Mouse (Mus musculus) macrophage (primary cell): ENCODE measurements around the gene Adgrb2. TPM values are rescaled to one million over a fixed set of nuclear protein-coding genes. Genes with fewer than 3 reads are reported as not detected.

Experiments
- H3K27ac ChIP-seq: fragments of 350-480 bp; formaldehyde crosslinking; 2 replicates; pipeline ENCODE4 v1.9.0; 2021
- H3K36me3 ChIP-seq: fragments of 350-480 bp; formaldehyde crosslinking; 2 replicates; pipeline ENCODE4 v1.9.0; 2021; ENCODE audit errors: inconsistent target
- H3K4me3 ChIP-seq: fragments of 350-480 bp; formaldehyde crosslinking; 2 replicates; pipeline ENCODE4 v1.9.0; 2021; ENCODE audit errors: inconsistent target
- H3K79me2 ChIP-seq: fragments of 350-480 bp; formaldehyde crosslinking; 2 replicates; pipeline ENCODE4 v1.9.0; 2021; ENCODE audit errors: inconsistent target
- WGBS: methylation state at CpG from one replicate; pipeline ENCODE4 v1.1.7; 2026; ENCODE audit warnings: inconsistent platforms; ENCODE audit not compliant: missing documents; 5-methylcytosine and 5-hydroxymethylcytosine counted together
- polyA plus RNA-seq: library from polyadenylated mRNA; stranded (reverse); fragments of 250-400 nt; gene quantifications from 3 replicates; pipeline ENCODE4 v1.2.4, GENCODE M21; 2018; ENCODE audit warnings: inconsistent platforms

Gene Adgrb2
- polyA plus RNA-seq, 1 experiment from 2014 or later, result not detected

GRCm38 (mm10) chr4:129998124-129998523 is 13.5 kb downstream of the Adgrb2 start:
- 75% methylated on average over 11 of the region's 11 CpGs for WGBS
- Histone ChIP-seq H3K36me3 (no peaks in the 10 kb centered on the region), H3K27ac (no peak overlapping the region), H3K79me2 (no peaks in the 10 kb centered on the region), H3K4me3 (no peak overlapping the region)

GRCm38 (mm10) chr4:130001710-130002109 is 17.0 kb downstream of the Adgrb2 start:
- H3K79me2 ChIP-seq, result no peaks in the 10 kb centered on the region
- H3K4me3 ChIP-seq, result no peak overlapping the region
- H3K36me3 ChIP-seq, result no peaks in the 10 kb centered on the region
- H3K27ac ChIP-seq, result no peak overlapping the region
- 17% methylated on average over 5 of the region's 5 CpGs for WGBS

DNA sequence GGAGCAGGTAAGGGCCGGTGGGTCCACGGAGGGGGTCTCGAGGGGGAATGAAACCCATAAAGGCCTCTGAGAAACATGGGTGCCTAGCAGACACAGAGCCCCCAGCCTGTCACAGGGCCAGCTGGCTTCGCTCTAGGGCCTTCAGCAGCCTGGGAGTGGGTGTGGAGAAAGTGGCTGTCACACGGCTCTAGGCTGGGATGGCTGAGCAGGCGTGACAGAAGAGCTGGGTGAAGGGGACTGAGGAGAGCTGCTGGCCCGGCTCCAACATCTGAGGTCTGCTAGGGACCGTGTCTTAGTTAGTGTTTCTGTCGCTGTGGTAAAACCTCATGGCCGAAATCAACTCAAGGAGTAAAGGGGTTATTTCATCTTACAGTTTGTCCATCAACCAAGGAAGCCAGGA is 17.5 kb downstream of the Adgrb2 start:
- H3K79me2 ChIP-seq, result no peaks in the 10 kb centered on the region
- H3K4me3 ChIP-seq, result no peak overlapping the region
- H3K36me3 ChIP-seq, result no peaks in the 10 kb centered on the region
- 67% methylated on average over 10 of the region's 10 CpGs for WGBS
- no peak overlapping the region for H3K27ac ChIP-seq

DNA sequence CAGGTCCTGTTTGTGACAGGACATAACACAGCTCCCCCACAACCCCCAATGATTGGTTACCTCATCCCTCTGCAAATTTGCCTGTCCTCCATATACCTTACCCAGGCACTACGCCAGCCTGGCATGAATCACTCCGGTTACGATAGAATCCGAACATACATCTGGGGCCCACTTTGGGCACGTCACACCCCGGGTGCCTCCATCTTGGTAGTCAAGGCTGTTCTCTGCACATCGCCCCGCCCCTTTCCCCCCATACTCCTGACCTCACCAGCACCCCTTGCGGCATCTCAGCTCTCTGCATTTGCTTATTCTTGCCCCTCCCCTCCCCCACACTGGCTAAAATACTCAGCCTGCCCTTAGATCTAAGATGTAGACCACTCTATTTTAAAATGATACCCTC is 20.9 kb downstream of the Adgrb2 start:
- Histone ChIP-seq H3K79me2 (no peaks in the 10 kb centered on the region), H3K36me3 (no peaks in the 10 kb centered on the region), H3K27ac (no peak overlapping the region), H3K4me3 (no peak overlapping the region)
- WGBS, result 74% methylated on average over 9 of the region's 9 CpGs

- H3K27ac ChIP-seq, result no peak overlapping the region
- H3K79me2 ChIP-seq, result no peaks in the 10 kb centered on the region
- 12% methylated on average over 25 of the region's 25 CpGs for WGBS
- H3K36me3 ChIP-seq, result no peaks in the 10 kb centered on the region
- H3K4me3 ChIP-seq, result no peak overlapping the region
These were observed 21.9 kb downstream of the Adgrb2 start for GRCm38 (mm10) chr4:130006533-130006932.

- 85% methylated on average over 14 of the region's 14 CpGs for WGBS
- no peaks in the 10 kb centered on the region for H3K79me2 ChIP-seq
- no peak overlapping the region for H3K27ac ChIP-seq
- no peaks in the 10 kb centered on the region for H3K36me3 ChIP-seq
- H3K4me3 ChIP-seq, result no peak overlapping the region
These were observed 24.4 kb downstream of the Adgrb2 start for GRCm38 (mm10) chr4:130009043-130009442.

DNA sequence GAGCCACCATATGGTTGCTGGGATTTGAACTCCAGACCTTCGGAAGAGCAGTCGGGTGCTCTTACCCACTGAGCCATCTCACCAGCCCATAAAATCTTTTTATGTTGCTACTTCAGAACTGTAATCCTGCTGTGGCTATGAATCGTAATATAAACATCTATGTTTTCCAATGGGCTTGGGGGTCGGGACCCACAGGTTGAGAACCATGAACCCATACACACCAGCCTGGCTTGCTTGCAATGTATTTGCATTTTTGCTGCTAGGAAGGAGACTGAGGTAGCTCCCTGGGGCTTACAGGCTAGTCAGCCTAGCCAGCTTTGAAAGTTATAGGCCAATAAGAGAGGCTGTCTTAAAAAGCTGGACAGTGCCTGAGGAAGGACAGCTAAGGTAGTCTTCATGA is 26.1 kb downstream of the Adgrb2 start:
- Histone ChIP-seq H3K27ac (no peak overlapping the region), H3K36me3 (no peaks in the 10 kb centered on the region), H3K4me3 (no peak overlapping the region), H3K79me2 (no peaks in the 10 kb centered on the region)
- WGBS, result 87% methylated on average over 3 of the region's 4 CpGs

DNA sequence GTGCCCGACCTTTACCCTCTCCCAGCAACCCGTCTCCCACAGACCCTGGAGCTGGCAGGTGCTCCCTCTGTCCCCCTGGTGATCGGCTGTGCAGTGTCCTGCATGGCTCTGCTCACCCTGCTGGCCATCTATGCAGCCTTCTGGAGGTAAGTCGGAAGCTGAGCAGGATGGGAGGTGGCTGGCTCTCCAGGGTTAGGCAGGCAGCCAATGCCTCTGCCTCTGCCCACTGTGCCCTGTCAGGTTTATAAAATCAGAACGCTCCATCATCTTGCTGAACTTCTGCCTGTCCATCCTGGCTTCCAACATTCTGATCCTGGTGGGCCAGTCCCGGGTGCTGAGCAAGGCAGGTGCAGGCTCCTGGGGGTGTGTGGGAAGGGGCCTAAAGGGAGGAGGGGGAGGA is 27.6 kb downstream of the Adgrb2 start:
- Histone ChIP-seq H3K36me3 (no peaks in the 10 kb centered on the region), H3K4me3 (no peak overlapping the region), H3K27ac (no peak overlapping the region), H3K79me2 (no peaks in the 10 kb centered on the region)
- 84% methylated on average over 6 of the region's 6 CpGs for WGBS

GRCm38 (mm10) chr4:130013111-130013510 is 28.4 kb downstream of the Adgrb2 start:
- H3K79me2 ChIP-seq, result no peaks in the 10 kb centered on the region
- H3K36me3 ChIP-seq, result no peaks in the 10 kb centered on the region
- no peak overlapping the region for H3K27ac ChIP-seq
- 83% methylated on average over 8 of the region's 10 CpGs for WGBS
- no peak overlapping the region for H3K4me3 ChIP-seq

DNA sequence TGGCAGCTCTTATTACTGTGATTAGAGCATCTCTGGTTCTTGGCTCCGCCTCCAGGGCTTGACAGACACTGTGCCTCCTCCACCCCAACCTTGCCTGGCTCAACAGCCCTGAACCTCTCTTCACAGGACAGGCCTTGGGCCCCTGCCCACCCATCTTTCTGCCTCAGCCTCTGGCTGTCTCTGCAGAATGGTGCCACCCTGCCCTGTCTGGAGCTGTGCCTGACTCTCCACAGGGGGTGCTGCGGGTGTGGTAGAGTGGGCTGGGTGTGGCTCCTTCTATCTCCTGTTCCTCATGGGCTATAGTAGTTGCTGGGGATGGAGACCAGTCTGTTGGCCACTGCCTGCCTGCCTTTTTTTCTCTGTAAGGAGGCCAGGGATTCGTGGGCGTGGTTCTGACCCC is 31.3 kb downstream of the Adgrb2 start:
- no peaks in the 10 kb centered on the region for H3K79me2 ChIP-seq
- no peak overlapping the region for H3K27ac ChIP-seq
- no peak overlapping the region for H3K4me3 ChIP-seq
- H3K36me3 ChIP-seq, result no peaks in the 10 kb centered on the region
- 77% methylated on average over 4 of the region's 4 CpGs for WGBS

DNA sequence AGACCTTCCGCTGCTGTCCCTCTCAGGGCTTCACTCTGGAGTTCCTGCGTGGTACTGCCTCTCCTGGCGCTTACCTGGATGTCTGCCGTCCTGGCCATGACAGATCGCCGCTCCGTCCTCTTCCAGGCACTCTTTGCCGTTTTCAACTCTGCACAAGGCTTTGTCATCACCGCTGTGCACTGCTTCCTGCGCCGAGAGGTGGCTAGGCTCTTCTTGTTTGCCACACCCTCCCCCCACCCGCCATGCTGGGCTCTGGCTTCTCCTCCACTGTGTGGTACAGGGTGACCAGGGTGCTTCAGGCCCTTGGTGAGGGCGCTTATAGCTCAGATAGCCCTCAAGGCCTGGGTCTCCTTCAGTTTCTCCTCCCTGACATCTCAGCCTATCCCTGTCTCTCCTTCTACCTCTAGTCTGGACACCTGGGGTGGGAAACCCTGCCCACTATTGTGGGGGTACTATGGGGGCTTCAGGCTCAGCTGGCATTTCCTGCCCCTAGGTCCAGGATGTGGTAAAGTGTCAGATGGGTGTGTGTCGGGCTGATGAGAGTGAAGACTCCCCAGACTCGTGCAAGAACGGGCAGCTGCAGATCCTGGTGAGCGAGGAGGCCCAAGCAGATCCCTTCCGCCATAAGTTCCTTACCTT is 32.5 kb downstream of the Adgrb2 start:
- Histone ChIP-seq H3K27ac (no peak overlapping the region), H3K4me3 (no peak overlapping the region), H3K79me2 (no peaks in the 10 kb centered on the region), H3K36me3 (no peaks in the 10 kb centered on the region)
- WGBS, result 43% methylated on average over 18 of the region's 18 CpGs

GRCm38 (mm10) chr4:130022952-130023351 is 38.3 kb downstream of the Adgrb2 start:
- no peak overlapping the region for H3K4me3 ChIP-seq
- 93% methylated on average over 8 of the region's 8 CpGs for WGBS

GRCm38 (mm10) chr4:130023511-130024231 is 39.0 kb downstream of the Adgrb2 start:
- no peak overlapping the region for H3K4me3 ChIP-seq
- H3K36me3 ChIP-seq, result no peaks in the 10 kb centered on the region
- no peak overlapping the region for H3K27ac ChIP-seq
- WGBS, result 85% methylated on average over 8 of the region's 10 CpGs
- H3K79me2 ChIP-seq, result no peaks in the 10 kb centered on the region

More at GRCm38 (mm10) chr4:130022952-130023351, 38.3 kb downstream of the Adgrb2 start:
- H3K79me2 ChIP-seq, result no peaks in the 10 kb centered on the region
- H3K27ac ChIP-seq, result no peak overlapping the region
- no peaks in the 10 kb centered on the region for H3K36me3 ChIP-seq

GRCm38 (mm10) chr4:130025544-130025943 is 40.9 kb downstream of the Adgrb2 start:
- Histone ChIP-seq H3K79me2 (no peaks in the 10 kb centered on the region), H3K27ac (no peak overlapping the region), H3K36me3 (no peaks in the 10 kb centered on the region), H3K4me3 (no peak overlapping the region)
- WGBS, result 56% methylated on average over 8 of the region's 8 CpGs

DNA sequence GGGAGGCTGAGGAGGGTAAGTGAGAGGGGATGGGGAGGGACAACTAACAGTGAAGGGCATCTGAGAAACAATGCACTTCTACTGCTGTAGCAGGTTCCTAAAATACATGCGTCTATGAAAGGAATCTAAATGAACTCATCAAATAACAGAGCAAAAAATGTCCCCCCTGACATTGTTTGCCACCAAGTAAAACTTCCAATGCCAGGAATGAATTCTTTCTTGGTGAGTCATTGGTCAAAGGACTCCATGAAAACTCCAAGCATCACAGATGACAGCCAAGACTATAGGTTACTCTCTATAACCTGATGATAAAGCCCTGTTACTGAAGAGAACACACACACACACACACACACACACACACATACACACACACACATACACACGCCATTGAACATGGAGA is 46.5 kb downstream of the Adgrb2 start:
- no peaks in the 10 kb centered on the region for H3K36me3 ChIP-seq
- H3K4me3 ChIP-seq, result no peak overlapping the region
- 90% methylated on average over 2 of the region's 2 CpGs for WGBS
- H3K79me2 ChIP-seq, result no peaks in the 10 kb centered on the region
- no peak overlapping the region for H3K27ac ChIP-seq
